Mouse (Mus musculus) spleen, postnatal 4 days (tissue): ENCODE results near the gene Vps41.

Source experiments
- DNase-seq, 2 experiments: peaks; one replicate each; pipeline ENCODE4 v3.0.0; 2022; ENCODE audit warnings: low spot score in 2 of 2

The Vps41 gene

GRCm38 (mm10) chr13:18717185-18717584, at the start of gene Vps41:
Vps41 (plus strand) TSS chr13:18717286.
- peak; percentile 63 to 80 for DNase-seq

- DNase-seq, result no peak
These were observed 18.5 kb upstream of the Vps41 start for GRCm38 (mm10) chr13:18698518-18699065.

GRCm38 (mm10) chr13:18711685-18712084, 5.4 kb upstream of the Vps41 start:
- no peak for DNase-seq

GRCm38 (mm10) chr13:18716707-18717106, 379 bp upstream of the Vps41 start:
- no peak for DNase-seq

- no peak for DNase-seq
These were observed 1.4 kb downstream of the Vps41 start for GRCm38 (mm10) chr13:18718461-18718860.

GRCm38 (mm10) chr13:18730666-18731065, 13.6 kb downstream of the Vps41 start:
- DNase-seq, result no peak

- no peak for DNase-seq
These were observed 19.5 kb downstream of the Vps41 start for GRCm38 (mm10) chr13:18736590-18736989.

GRCm38 (mm10) chr13:18743575-18744265, 26.6 kb downstream of the Vps41 start:
- DNase-seq, result no peak

GRCm38 (mm10) chr13:18744266-18744652, 27.2 kb downstream of the Vps41 start:
- DNase-seq, result no peak

GRCm38 (mm10) chr13:18757958-18758357, 40.9 kb downstream of the Vps41 start:
- no peak for DNase-seq

GRCm38 (mm10) chr13:18759361-18760056, 42.4 kb downstream of the Vps41 start:
- no peak for DNase-seq

GRCm38 (mm10) chr13:18761452-18761851, 44.4 kb downstream of the Vps41 start:
- DNase-seq, result no peak

GRCm38 (mm10) chr13:18767893-18768292, 50.8 kb downstream of the Vps41 start:
- DNase-seq, result no peak

GRCm38 (mm10) chr13:18768495-18768894, 51.4 kb downstream of the Vps41 start:
- no peak for DNase-seq

GRCm38 (mm10) chr13:18773437-18774198, 56.5 kb downstream of the Vps41 start:
- no peak for DNase-seq

- DNase-seq, result peak in 1 of 2 experiments; percentile 27
These were observed 64.2 kb downstream of the Vps41 start for GRCm38 (mm10) chr13:18781250-18781649.

GRCm38 (mm10) chr13:18785702-18786101, 68.6 kb downstream of the Vps41 start:
- DNase-seq, result no peak

GRCm38 (mm10) chr13:18788040-18788439, 71.0 kb downstream of the Vps41 start:
- no peak for DNase-seq

- no peak for DNase-seq
These were observed 71.6 kb downstream of the Vps41 start for GRCm38 (mm10) chr13:18788689-18789088.

GRCm38 (mm10) chr13:18789662-18790061, 72.6 kb downstream of the Vps41 start:
- no peak for DNase-seq

GRCm38 (mm10) chr13:18790086-18790485, 73.0 kb downstream of the Vps41 start:
- no peak for DNase-seq

- DNase-seq, result no peak
These were observed 74.2 kb downstream of the Vps41 start for GRCm38 (mm10) chr13:18791314-18791713.
